Mouse (Mus musculus) MEL (cell line): ENCODE data around the gene Pdzd2.

ENCODE experiments used
- CTCF ChIP-seq, 3 experiments: IDR thresholded peaks in 2 of 3; conservative IDR thresholded peaks in 1 of 3; 2 replicates each; pipeline ENCODE4 v1.5.1; 2011 to 2012; ENCODE audit warnings: low read length in 3 of 3, low read depth in 2 of 3, mild to moderate bottlenecking in 2 of 3, improper control_type of control experiment in 1 of 3, inconsistent platforms in 1 of 3, mixed read lengths in 1 of 3, moderate library complexity in 1 of 3; ENCODE audit not compliant: control insufficient read depth in 1 of 3, insufficient read depth in 1 of 3, poor library complexity in 1 of 3, severe bottlenecking in 1 of 3
- ETS1 ChIP-seq: IDR thresholded peaks from 2 replicates; pipeline ENCODE4 v1.6.1; 2012; ENCODE audit warnings: low read depth, mild to moderate bottlenecking, inconsistent platforms, low read length, improper control_type of control experiment, moderate library complexity
- GABPA ChIP-seq: IDR thresholded peaks from 2 replicates; pipeline ENCODE4 v1.6.1; 2012; ENCODE audit warnings: low read depth, mild to moderate bottlenecking, inconsistent platforms, low read length, improper control_type of control experiment, moderate library complexity
- GATA1 ChIP-seq: IDR thresholded peaks from 2 replicates; pipeline ENCODE4 v1.6.1; 2011; ENCODE audit warnings: low read depth, low read length, improper control_type of control experiment
- MAZ ChIP-seq: IDR thresholded peaks from 2 replicates; pipeline ENCODE4 v1.6.1; 2012; ENCODE audit warnings: low read depth, mild to moderate bottlenecking, inconsistent platforms, low read length, improper control_type of control experiment
- MXI1 ChIP-seq: IDR thresholded peaks from 2 replicates; pipeline ENCODE4 v1.6.1; 2011; ENCODE audit warnings: mild to moderate bottlenecking, low read depth, low read length, improper control_type of control experiment
- NELFE ChIP-seq: IDR thresholded peaks from 2 replicates; pipeline ENCODE4 v1.6.1; 2011; ENCODE audit warnings: low read depth, low read length, improper control_type of control experiment
- POLR2A ChIP-seq, 2 experiments: IDR thresholded peaks; 2 replicates each; pipeline ENCODE4 v1.6.1; 2011 to 2012; ENCODE audit warnings: low read length in 2 of 2, mild to moderate bottlenecking in 2 of 2, control low read depth in 1 of 2, improper control_type of control experiment in 1 of 2, low read depth in 1 of 2, moderate library complexity in 1 of 2; ENCODE audit not compliant: control insufficient read depth in 1 of 2, insufficient read depth in 1 of 2, poor library complexity in 1 of 2
- POLR2AphosphoS5 ChIP-seq: IDR thresholded peaks from 2 replicates; pipeline ENCODE4 v1.6.1; 2012; ENCODE audit warnings: low read depth, borderline replicate concordance, mild to moderate bottlenecking, inconsistent platforms, low read length, moderate library complexity, mixed read lengths
- TCF12 ChIP-seq: IDR thresholded peaks from 2 replicates; pipeline ENCODE4 v1.6.1; 2014; ENCODE audit warnings: low read depth, mild to moderate bottlenecking, inconsistent platforms, low read length, improper control_type of control experiment, moderate library complexity
- UBTF ChIP-seq: IDR thresholded peaks from 2 replicates; pipeline ENCODE4 v1.6.1; 2012; ENCODE audit warnings: low read depth, mild to moderate bottlenecking, inconsistent platforms, low read length, improper control_type of control experiment, moderate library complexity, borderline replicate concordance; ENCODE audit not compliant: insufficient read depth
- USF1 ChIP-seq: IDR thresholded peaks from 2 replicates; pipeline ENCODE4 v1.6.1; 2014; ENCODE audit warnings: low read depth, mild to moderate bottlenecking, inconsistent platforms, low read length, improper control_type of control experiment, moderate library complexity
- USF2 ChIP-seq, 2 experiments: IDR thresholded peaks; 2 replicates each; pipeline ENCODE4 v1.6.1; 2011 to 2012; ENCODE audit warnings: improper control_type of control experiment in 2 of 2, low read length in 2 of 2, borderline replicate concordance in 1 of 2, inconsistent platforms in 1 of 2, low read depth in 1 of 2, mild to moderate bottlenecking in 1 of 2; ENCODE audit not compliant: insufficient read depth in 1 of 2

DNA sequence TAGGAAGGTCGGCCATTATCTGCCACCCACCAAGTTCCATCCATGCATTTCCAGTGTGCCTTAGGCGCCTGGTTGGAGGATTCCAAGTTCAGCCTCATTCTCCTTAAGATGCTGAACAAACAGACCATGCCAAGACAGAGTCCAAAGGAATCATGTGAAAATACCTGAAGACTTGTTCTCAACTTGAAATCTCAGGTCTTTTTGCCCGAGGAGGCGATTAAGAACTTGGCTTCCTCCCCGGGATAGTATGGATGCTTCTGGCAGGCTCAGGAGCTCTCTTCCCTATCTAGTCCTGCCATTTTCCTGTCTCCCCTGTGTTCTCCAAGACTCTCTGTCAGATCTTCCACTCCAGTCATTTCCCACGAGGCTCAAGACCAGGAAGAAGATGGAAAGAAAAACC lies 131.6 kb downstream of the Pdzd2 start:
- TF ChIP-seq POLR2A (IDR thresholded peaks at IDR 0.05; ENCODE audit: control insufficient read depth in 1 of 2, insufficient read depth in 1 of 2, low read depth in 1 of 2, low read length in 2 of 2, poor library complexity in 1 of 2) = no peak
- TF ChIP-seq MAZ = no peak
- TF ChIP-seq UBTF = no peak
- no peak for TF ChIP-seq GATA1
- no peak for TF ChIP-seq CTCF (IDR thresholded peaks at IDR 0.05 in 2 of 3, conservative IDR thresholded peaks at IDR 0.05 in 1 of 3; ENCODE audit: control insufficient read depth in 1 of 3, insufficient read depth in 1 of 3, low read depth in 2 of 3, low read length in 3 of 3, poor library complexity in 1 of 3, severe bottlenecking in 1 of 3)
- no peak for TF ChIP-seq USF2 (IDR thresholded peaks at IDR 0.05; ENCODE audit: borderline replicate concordance in 1 of 2, insufficient read depth in 1 of 2, low read depth in 1 of 2, low read length in 2 of 2)
- no peak for TF ChIP-seq USF1
- TF ChIP-seq NELFE = no peak
- no peak for TF ChIP-seq GABPA
- TF ChIP-seq TCF12 = no peak
- no peak for TF ChIP-seq ETS1
- TF ChIP-seq MXI1 = no peak
- TF ChIP-seq POLR2AphosphoS5 = no peak
